Mouse (Mus musculus) limb, embryonic 10.5 days (tissue): Measurements from ENCODE around the gene Gm3448. TPM values are rescaled to one million over a fixed set of nuclear protein-coding genes. Genes with fewer than 3 reads are reported as not detected.
"Not testable (repeated sequence)": the region's sequence is repeated elsewhere in the genome, so short reads cannot be mapped to it uniquely, and the experiment has no call there.

Experiments used
- DNase-seq: peaks from one replicate; pipeline ENCODE4 v3.0.0-alpha.2; 2017; ENCODE audit warnings: low spot score
- H3K27ac ChIP-seq: fragments of 300-500 bp; sonication (generic); 2 replicates; pipeline ENCODE4 v1.5.1; 2016; ENCODE audit warnings: mild to moderate bottlenecking
- H3K27me3 ChIP-seq: fragments of 300-500 bp; sonication (generic); 2 replicates; pipeline ENCODE4 v1.6.1; 2016; ENCODE audit warnings: low read depth, mild to moderate bottlenecking; ENCODE audit not compliant: poor library complexity, severe bottlenecking
- H3K36me3 ChIP-seq: fragments of 300-500 bp; sonication (generic); 2 replicates; pipeline ENCODE4 v1.6.1; 2016; ENCODE audit warnings: mild to moderate bottlenecking, moderate library complexity
- H3K4me1 ChIP-seq: fragments of 300-500 bp; sonication (generic); 2 replicates; pipeline ENCODE4 v1.6.1; 2016
- H3K4me3 ChIP-seq: fragments of 300-500 bp; sonication (generic); 2 replicates; pipeline ENCODE4 v1.5.1; 2016; ENCODE audit warnings: mild to moderate bottlenecking, moderate library complexity
- H3K9me3 ChIP-seq: fragments of 300-500 bp; sonication (generic); replicated peaks from 2 replicates; pipeline ENCODE4 v1.6.1; 2016; ENCODE audit warnings: mild to moderate bottlenecking
- WGBS: fragments of 180-500 bp; shearing (Covaris S2); methylation state at CpG from one replicate; pipeline ENCODE4 v1.1.7; 2016; 5-methylcytosine and 5-hydroxymethylcytosine counted together
- polyA plus RNA-seq: library from polyadenylated mRNA; unstranded; fragments of >200 nt; fragmentation: Nextera tagmentation; extraction: Ambion mirVana; gene quantifications from 2 replicates; pipeline ENCODE4 v1.2.1, GENCODE M21; 2016

Gene Gm3448
- polyA plus RNA-seq, 1 experiment from 2014 or later = 3.7 TPM

- H3K27me3 ChIP-seq, H3K4me3 ChIP-seq, H3K36me3 ChIP-seq, H3K9me3 ChIP-seq, H3K27ac ChIP-seq, H3K4me1 ChIP-seq, DNase-seq: not testable (repeated sequence)
- WGBS = no CpG with 5 or more reads among the region's 6 CpGs
Measured at GRCm38 (mm10) chr17:14968373-14968913, 72.9 kb downstream of the Gm3448 start.

- DNase-seq, H3K27me3 ChIP-seq, H3K9me3 ChIP-seq, H3K27ac ChIP-seq, H3K4me3 ChIP-seq: not testable (repeated sequence)
- Histone ChIP-seq H3K4me1 (peaks cover 12% of the 10 kb centered on the region), H3K36me3 (peaks cover 11% of the 10 kb centered on the region)
- WGBS = no CpG with 5 or more reads among the region's 44 CpGs
Measured at GRCm38 (mm10) chr17:14961557-14962154, 79.7 kb downstream of the Gm3448 start.

- Histone ChIP-seq H3K4me3 (peak within 1 kb of the TSS; percentile 77), H3K4me1 (peaks cover 12% of the 10 kb centered on the region), H3K27ac (peak within 1 kb of the TSS; percentile 86), H3K36me3 (peaks cover 17% of the 10 kb centered on the region)
- DNase-seq = peak; percentile 53
- H3K9me3 ChIP-seq, H3K27me3 ChIP-seq: not testable (repeated sequence)
- 7% methylated on average over 57 of the region's 100 CpGs for WGBS
Measured at GRCm38 (mm10) chr17:14960951-14961556, 80.3 kb downstream of the Gm3448 start, which contains the start of gene Phf10. TSS of gene Phf10 (minus strand) at chr17:14961273.

- Histone ChIP-seq H3K27me3 (no peaks in the 10 kb centered on the region), H3K4me3 (peak overlapping the region; percentile 77), H3K27ac (peak overlapping the region; percentile 86), H3K4me1 (peaks cover 12% of the 10 kb centered on the region), H3K9me3 (no peaks in the 10 kb centered on the region), H3K36me3 (peaks cover 19% of the 10 kb centered on the region)
- peak; percentile 53 for DNase-seq
- under 1% methylated on average over 23 of the region's 23 CpGs for WGBS
Measured at GRCm38 (mm10) chr17:14960520-14960919, 80.8 kb downstream of the Gm3448 start.

- H3K4me1 ChIP-seq = peaks cover 12% of the 10 kb centered on the region
- DNase-seq = no peak
- WGBS = 35% methylated on average over 3 of the region's 3 CpGs
- H3K4me3 ChIP-seq = peak overlapping the region; percentile 77
- no peaks in the 10 kb centered on the region for H3K9me3 ChIP-seq
- H3K36me3 ChIP-seq = peaks cover 19% of the 10 kb centered on the region
- H3K27me3 ChIP-seq = no peaks in the 10 kb centered on the region
- no peak overlapping the region for H3K27ac ChIP-seq
Measured at GRCm38 (mm10) chr17:14959979-14960378, 81.4 kb downstream of the Gm3448 start.

GRCm38 (mm10) chr17:14958686-14959327 is 82.5 kb downstream of the Gm3448 start:
- WGBS = 91% methylated on average over 5 of the region's 5 CpGs
- DNase-seq = no peak
- Histone ChIP-seq H3K4me1 (peaks cover 12% of the 10 kb centered on the region), H3K4me3 (no peak overlapping the region), H3K9me3 (no peaks in the 10 kb centered on the region), H3K36me3 (peaks cover 29% of the 10 kb centered on the region), H3K27me3 (no peaks in the 10 kb centered on the region), H3K27ac (no peak overlapping the region)

GRCm38 (mm10) chr17:14953452-14953851 is 87.9 kb downstream of the Gm3448 start:
- Histone ChIP-seq H3K36me3 (peaks cover 70% of the 10 kb centered on the region), H3K27me3 (no peaks in the 10 kb centered on the region), H3K4me3 (no peak overlapping the region), H3K27ac (no peak overlapping the region), H3K4me1 (no peaks in the 10 kb centered on the region), H3K9me3 (no peaks in the 10 kb centered on the region)
- DNase-seq = no peak
- WGBS = 89% methylated on average over 8 of the region's 8 CpGs

GRCm38 (mm10) chr17:14949161-14949827 is 92.0 kb downstream of the Gm3448 start:
- no peak overlapping the region for H3K27ac ChIP-seq
- no peaks in the 10 kb centered on the region for H3K9me3 ChIP-seq
- WGBS = 86% methylated on average over 7 of the region's 7 CpGs
- peaks cover 4% of the 10 kb centered on the region for H3K4me1 ChIP-seq
- peaks cover 89% of the 10 kb centered on the region for H3K36me3 ChIP-seq
- no peak overlapping the region for H3K4me3 ChIP-seq
- H3K27me3 ChIP-seq = no peaks in the 10 kb centered on the region
- DNase-seq = no peak

Other genes starting within 250 kb of the Gm3448 start
- 3.4 and 5.0 TPM in 2 replicates for gene Wdr27, start 98.4 kb downstream of the Gm3448 start, polyA plus RNA-seq
- 21.3 and 25.4 TPM in 2 replicates for gene 1600012H06Rik, start 98.4 kb downstream of the Gm3448 start, polyA plus RNA-seq
- gene Phf10, start 80.3 kb downstream of the Gm3448 start, polyA plus RNA-seq = 31.0 and 32.2 TPM in 2 replicates
- 10.9 and 11.1 TPM in 2 replicates for gene 9030025P20Rik, start 63.1 kb downstream of the Gm3448 start, polyA plus RNA-seq
- gene Gm3417, start 62.7 kb downstream of the Gm3448 start, polyA plus RNA-seq = 0.31 and 0.78 TPM in 2 replicates
- gene Gm3435, start 31.4 kb downstream of the Gm3448 start, polyA plus RNA-seq = 4.8 and 4.9 TPM in 2 replicates
- gene Ermard, start 329 bp downstream of the Gm3448 start, polyA plus RNA-seq = 76.1 and 100.0 TPM in 2 replicates
- 1.5 TPM in 1 of 2 replicates, not detected in the other for gene Tcte3, start within 50 bp of the Gm3448 start, polyA plus RNA-seq